Mouse (Mus musculus): ENCODE results near the gene Eif4a1.

- TF ChIP-seq POLR2A (IDR thresholded peaks at IDR 0.05; ENCODE audit: borderline replicate concordance, low read depth, low read length) (no peak), CTCF (IDR thresholded peaks at IDR 0.05; ENCODE audit: low read depth, low read length) (no peak)
These were observed 20.1 kb upstream of the Eif4a1 start for GRCm38 (mm10) chr11:69692196-69692811.

Data from bone marrow macrophage, adult 2 months (primary cell).